Mouse (Mus musculus): ENCODE data around the gene 1700013F07Rik.
"Not testable (repeated sequence)": the region's sequence is repeated elsewhere in the genome, so short reads cannot be mapped to it uniquely, and the experiment has no call there.

The 1700013F07Rik gene

DNA sequence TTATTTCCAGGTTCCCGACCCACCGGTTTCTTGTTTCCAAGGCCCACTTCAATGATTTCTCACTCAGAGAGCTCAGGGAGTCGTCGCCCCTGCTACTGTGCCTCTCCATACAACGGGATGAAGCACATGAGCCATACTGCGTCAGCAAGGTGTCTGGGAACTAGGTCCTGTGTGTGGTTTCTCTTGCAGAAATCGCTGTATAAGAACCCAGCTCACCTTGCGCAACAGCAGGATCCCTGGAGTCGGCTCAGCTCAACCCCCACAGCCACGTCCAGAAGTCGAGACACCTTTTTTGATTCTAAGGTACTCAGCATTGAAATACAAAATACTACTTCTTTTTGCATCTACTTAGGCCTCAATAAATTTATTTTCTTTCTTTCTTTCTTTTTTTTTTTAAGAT, 8.3 kb downstream of the 1700013F07Rik start:
- no peak for DNase-seq (ENCODE audit: low spot score in 2 of 2)

DNA sequence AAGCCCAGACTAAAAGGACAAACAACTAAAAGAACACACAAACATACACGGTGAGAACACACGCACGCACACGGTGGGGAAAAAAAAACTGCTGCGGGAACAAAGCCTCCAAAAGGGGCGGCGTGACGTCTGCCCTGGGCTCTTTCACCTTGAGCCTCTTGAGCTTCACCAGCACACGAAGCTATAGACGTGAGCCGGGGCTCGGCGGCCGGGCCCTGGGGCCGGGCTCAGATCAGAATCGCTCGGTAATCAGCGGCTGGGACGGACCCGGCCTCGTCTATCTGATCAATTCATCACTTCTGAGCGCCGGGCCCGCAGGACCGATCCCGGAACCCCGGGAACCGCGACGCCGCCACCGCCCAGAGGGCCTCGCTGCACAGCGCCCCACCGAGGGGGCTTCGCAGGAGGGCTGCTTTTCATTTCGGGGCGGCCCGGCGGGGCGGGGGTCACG, 20.2 kb downstream of the 1700013F07Rik start:
- peak in 1 of 2 experiments; percentile 35 for DNase-seq (ENCODE audit: low spot score in 2 of 2)

DNA sequence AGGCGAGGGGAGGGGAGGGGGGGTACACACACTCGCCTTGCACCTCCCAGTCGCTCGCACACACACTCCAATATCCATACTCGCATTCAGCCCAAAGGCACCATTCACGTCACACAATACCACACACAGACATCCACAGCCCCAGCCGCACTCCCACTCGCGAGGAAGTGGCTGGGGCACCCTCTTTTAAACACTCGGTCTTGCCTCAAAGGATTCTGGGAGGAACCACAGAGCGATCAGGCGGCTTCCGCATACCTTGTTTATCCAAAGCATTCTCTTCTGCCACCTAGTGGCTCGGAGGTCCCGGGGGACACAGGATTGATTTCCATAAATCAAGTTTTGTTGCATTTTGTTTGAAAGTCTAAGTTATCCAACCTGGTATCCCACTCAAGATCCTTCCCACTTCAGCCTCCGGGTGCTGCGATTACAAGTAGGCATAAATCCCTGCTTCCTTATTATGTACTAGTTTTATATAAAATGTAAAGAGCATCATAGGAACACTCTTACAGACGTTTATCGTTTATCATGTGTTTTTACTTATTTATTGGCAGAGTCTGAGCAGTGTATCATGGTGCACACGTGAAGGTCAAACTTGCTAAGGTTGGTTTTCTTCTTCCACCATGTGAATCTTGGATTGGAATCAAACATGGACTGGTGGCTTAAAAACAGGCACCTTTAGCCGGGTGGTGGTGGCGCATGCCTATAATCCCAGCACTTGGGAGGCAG, 20.8 kb downstream of the 1700013F07Rik start:
- DNase-seq (ENCODE audit: low spot score in 2 of 2) = peak; percentile 90 to 96

- no peak for DNase-seq (ENCODE audit: low spot score in 2 of 2)
These were observed 23.9 kb downstream of the 1700013F07Rik start for GRCm38 (mm10) chr3:108557888-108558287.

GRCm38 (mm10) chr3:108562133-108562730, 28.3 kb downstream of the 1700013F07Rik start, which contains the start of gene Tmem167b:
Gene Tmem167b, minus strand, starts transcription at chr3:108562466.
- peak; percentile 95 to 97 for DNase-seq (ENCODE audit: low spot score in 2 of 2)

DNA sequence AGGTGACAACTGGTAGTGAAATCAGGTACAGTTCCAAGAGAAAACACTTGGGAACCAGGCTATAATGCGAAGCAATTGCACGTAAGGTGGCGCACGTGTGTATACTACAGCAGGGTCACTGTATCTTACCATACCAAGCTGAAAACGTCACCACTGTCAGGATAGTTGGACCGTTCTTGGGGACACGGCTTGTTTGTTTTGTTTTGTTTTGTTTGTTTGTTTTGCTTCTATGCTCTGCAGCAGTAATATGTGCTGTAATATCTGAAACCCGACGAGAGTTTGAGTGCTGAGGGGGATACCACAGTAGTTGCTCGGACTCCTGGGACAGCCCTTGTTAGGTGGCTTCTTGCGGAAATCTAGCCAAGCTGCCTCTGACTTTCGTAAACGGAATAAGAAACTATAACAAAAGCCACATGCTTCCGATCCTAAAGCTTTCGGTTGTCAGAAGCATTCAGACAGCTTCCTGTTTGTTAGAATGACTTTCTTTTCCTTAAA, 28.9 kb downstream of the 1700013F07Rik start:
- DNase-seq (ENCODE audit: low spot score in 2 of 2) = no peak

- peak in 1 of 2 experiments; percentile 87 for DNase-seq (ENCODE audit: low spot score in 2 of 2)
These were observed 29.4 kb downstream of the 1700013F07Rik start for GRCm38 (mm10) chr3:108563309-108563708.

- peak in 1 of 2 experiments; percentile 53 for DNase-seq (ENCODE audit: low spot score in 2 of 2)
These were observed 34.3 kb downstream of the 1700013F07Rik start for GRCm38 (mm10) chr3:108567990-108568877.

DNA sequence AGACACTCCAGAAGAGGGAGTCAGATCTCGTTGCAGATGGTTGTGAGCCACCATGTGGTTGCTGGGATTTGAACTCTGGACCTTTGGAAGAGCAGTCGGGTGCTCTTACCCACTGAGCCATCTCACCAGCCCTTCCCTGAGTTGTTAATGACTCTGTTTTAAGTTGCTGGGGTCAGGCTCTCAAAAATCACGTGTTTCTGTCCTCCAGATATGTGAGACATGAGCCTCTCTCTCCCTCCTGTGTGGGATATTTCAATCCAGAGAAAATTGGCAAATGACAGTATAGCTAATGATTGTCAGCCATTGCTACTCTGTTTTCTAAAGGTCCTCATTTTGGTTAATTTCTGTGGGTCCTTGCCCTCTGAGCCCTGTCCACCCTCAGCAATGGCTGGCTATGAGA, 35.7 kb downstream of the 1700013F07Rik start:
- not testable (repeated sequence) for DNase-seq (ENCODE audit: low spot score in 2 of 2)

DNA sequence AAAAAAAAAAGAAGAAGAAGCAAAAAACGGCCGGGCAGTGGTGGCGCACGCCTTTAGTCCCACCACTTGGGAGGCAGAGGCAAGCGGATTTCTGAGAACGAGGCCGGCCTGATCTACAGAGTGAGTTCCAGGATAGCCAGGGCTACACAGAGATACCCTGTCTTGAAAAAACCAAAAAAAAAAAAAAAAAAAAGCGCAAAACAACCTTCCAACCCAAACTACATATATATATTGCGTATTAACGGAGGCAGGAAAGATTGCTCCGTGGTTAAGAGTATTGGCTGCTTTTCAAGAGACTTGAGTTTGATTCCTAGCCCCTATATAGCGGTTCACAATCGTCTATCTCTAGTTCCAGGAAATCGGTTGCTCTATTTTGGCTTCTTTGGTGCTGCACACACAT, 36.9 kb downstream of the 1700013F07Rik start:
- DNase-seq (ENCODE audit: low spot score in 2 of 2) = no peak

- DNase-seq (ENCODE audit: low spot score in 2 of 2) = peak; percentile 92 to 98
These were observed 37.7 kb downstream of the 1700013F07Rik start, which contains the start of gene Taf13 for GRCm38 (mm10) chr3:108571443-108572294. Gene Taf13, plus strand, starts transcription at chr3:108571698.

DNA sequence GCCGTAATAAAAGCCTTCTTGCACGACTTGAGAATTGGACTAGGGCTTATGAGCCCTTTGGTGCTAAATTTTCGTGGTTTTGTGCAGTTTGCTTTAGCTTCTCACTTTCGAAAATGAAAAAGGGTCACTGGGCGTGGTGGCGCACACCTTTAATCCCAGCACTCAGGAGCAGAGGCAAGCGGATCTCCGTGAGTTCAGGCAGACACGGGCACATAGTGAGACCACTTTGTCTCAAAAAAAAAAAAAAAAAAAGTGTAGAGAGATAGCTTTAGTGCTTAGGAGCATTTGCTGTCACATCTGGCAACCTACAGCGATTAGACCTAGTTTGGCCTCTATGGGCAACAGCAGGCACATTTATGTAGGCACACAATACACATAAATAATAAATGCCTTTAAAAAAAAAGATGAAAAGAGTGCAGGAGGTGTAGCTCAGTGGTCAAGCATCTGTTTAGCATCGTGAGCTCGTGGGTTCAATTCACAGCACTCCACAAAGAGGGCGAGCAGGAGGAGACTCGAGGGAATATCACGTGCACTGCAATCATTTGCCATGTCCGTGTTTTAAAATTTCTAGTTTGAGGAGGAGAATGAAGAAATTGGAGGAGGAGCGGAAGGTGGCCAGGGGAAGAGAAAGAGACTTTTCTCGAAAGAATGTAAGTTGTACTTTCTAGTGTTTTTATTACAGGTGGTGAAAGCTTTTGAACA, 38.5 kb downstream of the 1700013F07Rik start:
- no peak for DNase-seq (ENCODE audit: low spot score in 2 of 2)

DNA sequence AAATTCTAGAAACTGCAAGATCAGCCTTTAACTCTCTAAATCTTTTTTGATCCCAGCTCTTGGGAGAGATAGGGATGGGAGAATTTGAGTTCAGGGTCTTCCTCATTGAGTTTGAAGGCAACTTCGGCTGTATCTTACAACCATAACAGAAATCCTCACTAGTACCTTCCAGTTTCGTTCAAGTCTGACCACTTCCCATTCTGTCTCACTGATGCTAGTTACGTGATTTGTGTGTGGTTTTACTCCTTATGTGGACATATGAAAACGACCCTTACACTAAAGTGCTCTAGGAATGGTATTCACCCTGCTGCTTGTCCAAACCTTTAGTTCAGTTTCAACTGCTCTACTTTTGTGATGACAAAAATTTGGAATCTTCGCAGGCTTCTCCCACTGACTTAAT, 40.1 kb downstream of the 1700013F07Rik start:
- no peak for DNase-seq (ENCODE audit: low spot score in 2 of 2)

- no peak for DNase-seq (ENCODE audit: low spot score in 2 of 2)
These were observed 50.6 kb downstream of the 1700013F07Rik start for GRCm38 (mm10) chr3:108584580-108584979.

- no peak for DNase-seq (ENCODE audit: low spot score in 2 of 2)
These were observed 54.5 kb downstream of the 1700013F07Rik start for GRCm38 (mm10) chr3:108588446-108588845.

DNA sequence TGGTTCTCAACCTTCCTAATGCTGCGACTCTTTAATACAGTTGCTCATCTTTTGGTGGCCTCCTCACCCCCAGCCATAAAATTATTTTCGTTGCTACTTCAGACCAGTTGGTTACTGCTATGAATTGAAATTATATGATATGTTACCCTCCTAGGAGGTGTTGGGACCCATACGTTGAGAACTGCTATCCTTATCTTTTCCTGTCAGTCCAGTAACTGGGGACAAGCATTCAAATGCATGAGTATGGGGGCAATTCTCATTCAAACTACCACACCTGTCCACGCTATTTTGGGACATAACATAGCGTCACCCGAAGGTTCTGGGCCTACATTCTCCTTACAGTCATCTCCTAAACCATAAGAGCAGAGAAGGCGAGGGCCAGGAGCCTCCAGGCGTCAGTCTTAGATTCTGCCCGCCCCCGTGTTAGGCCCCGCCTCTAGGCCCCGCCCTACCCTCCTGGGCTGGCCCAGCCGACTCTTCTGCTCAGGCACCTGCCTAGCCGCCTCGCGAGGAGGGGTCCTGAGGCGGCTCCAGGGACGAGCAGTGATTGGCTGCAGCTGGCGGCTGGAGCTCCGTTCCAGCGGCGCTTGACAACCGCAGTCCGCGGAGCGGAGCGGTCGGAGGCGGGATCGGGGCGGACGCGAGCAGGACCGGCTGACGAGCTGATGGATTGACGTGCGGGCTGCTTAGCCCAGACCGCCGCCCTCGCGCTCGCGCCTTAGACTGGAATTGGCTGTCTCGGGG, 57.0 kb downstream of the 1700013F07Rik start, which contains the start of gene Wdr47:
TSS of gene Wdr47 (plus strand) at position 494 of the 744 bp plus-strand sequence.
- DNase-seq (ENCODE audit: low spot score in 2 of 2) = peak; percentile 92 to 95

- no peak for DNase-seq (ENCODE audit: low spot score in 2 of 2)
These were observed 57.9 kb downstream of the 1700013F07Rik start for GRCm38 (mm10) chr3:108591530-108592522.

Measured in left cerebral cortex, adult 9 months (tissue).